Mouse (Mus musculus) thymus, adult 2 months (tissue): Measurements from ENCODE around the gene Nav1.

Experiments
- CTCF ChIP-seq: fragments of 200-500 bp; IDR thresholded peaks from 2 replicates; pipeline ENCODE4 v1.5.1; 2012; ENCODE audit warnings: mild to moderate bottlenecking, control low read depth, low read length, moderate library complexity, borderline replicate concordance; ENCODE audit not compliant: control insufficient read depth, poor library complexity, insufficient read depth; ENCODE audit errors: extremely low read depth
- POLR2A ChIP-seq: fragments of 200-500 bp; IDR thresholded peaks from 2 replicates; pipeline ENCODE4 v1.6.1; 2012; ENCODE audit warnings: mild to moderate bottlenecking, low read length, control low read depth, moderate library complexity; ENCODE audit not compliant: control insufficient read depth, poor library complexity, insufficient read depth; ENCODE audit errors: extremely low read depth

DNA sequence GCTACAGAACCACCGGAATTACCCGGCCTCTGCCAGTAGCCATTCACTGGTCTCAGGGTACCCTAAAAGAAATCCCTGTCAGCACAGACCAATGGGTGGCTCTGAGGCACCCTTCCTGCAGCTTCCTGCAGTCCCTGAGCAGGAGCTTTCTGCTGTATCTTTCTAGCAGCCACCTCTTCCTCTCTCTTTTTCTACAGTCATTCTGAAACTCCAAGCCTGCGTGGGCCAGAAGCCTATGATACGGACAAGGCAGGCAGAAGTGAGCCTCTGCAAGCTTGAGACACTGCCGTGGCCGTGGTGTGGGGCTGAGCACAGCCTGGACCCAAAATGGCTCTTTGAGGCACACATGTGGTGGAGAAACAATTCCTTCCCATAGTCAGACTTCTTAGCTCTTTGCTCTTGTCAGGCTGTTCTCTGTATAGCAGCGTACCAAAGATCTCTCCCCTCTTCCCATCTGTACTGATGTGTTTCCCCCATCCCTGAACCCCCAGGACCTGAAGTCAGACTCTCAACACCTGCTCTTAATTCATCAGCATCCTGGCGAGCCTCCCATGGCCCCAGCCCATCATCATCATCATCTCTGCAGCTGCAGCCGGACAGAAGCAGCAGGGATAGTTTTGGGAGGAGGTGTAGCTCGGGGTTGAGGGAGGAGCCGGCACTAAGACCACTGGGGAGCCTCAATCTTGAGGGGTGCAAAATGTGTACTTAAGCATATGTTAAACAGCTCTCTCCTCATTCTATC is 28.4 kb upstream of the Nav1 start:
- TF ChIP-seq CTCF (no peak), POLR2A (no peak)
